7 mouse cellular contexts compared by ENCODE assay signal in the genomic region with DNA sequence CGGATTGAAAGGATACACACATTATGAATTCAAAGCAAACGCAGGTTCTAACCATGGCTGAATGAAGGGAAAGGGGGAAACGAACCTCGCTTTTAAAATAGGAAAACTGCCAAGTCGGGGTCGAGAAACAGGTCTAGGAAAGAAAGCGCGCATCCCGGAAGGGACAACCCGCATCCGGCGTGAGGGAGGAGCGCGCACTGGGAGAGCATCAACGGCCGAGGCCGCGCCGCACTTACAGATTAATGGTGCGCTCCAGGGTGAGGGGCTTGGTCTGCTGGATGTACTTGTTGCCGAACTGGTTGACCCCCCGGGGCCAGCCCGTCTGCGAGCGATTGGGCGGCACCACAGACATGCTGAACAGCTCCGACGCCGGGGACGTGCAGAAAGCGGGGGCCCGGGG. TPM values are rescaled to one million over a fixed set of nuclear protein-coding genes. Genes with fewer than 3 reads are reported as not detected.
DNase-seq lines count a peak whose midpoint lies in the region; ATAC-seq and TF ChIP-seq lines count a peak whose summit lies in the region.
"Not testable (repeated sequence)": the region's sequence is repeated elsewhere in the genome, so short reads cannot be mapped to it uniquely, and the experiment has no call there.

No protein-coding gene starts in this region.

- H3K9me3 ChIP-seq in intestine, embryonic 16.5 days (ENCODE audit: control insufficient read depth, low read length); limb, embryonic 11.5 days (ENCODE audit: control insufficient read depth, low read length); midbrain, embryonic 11.5 days (ENCODE audit: control insufficient read depth, low read length): not testable (repeated sequence)

- peak overlapping the region; percentile 74 for H3K4me3 ChIP-seq in intestine, embryonic 16.5 days (ENCODE audit: low read length)
- H3K4me3 ChIP-seq in limb, embryonic 11.5 days (ENCODE audit: low read depth, low read length): peak overlapping the region; percentile 56
- peak overlapping the region; percentile 75 for H3K4me3 ChIP-seq in midbrain, embryonic 11.5 days (ENCODE audit: low read depth, low read length)
- H3K4me3 ChIP-seq in small intestine, adult 2 months (ENCODE audit: low read depth, low read length): peak overlapping the region; percentile 71

- H3K4me1 ChIP-seq in intestine, embryonic 16.5 days (ENCODE audit: control insufficient read depth, insufficient read depth, low read length): peaks cover 13% of the 10 kb centered on the region
- H3K4me1 ChIP-seq in limb, embryonic 11.5 days (ENCODE audit: control insufficient read depth, insufficient read depth, low read length); small intestine, adult 2 months (ENCODE audit: control insufficient read depth, insufficient read depth, insufficient read length, low read length): not testable (repeated sequence)
- H3K4me1 ChIP-seq in midbrain, embryonic 11.5 days (ENCODE audit: control insufficient read depth, insufficient read depth, low read length): peaks cover 31% of the 10 kb centered on the region

- ATAC-seq in intestine, embryonic 16.5 days: peak; percentile 91
- peak; percentile 85 for ATAC-seq in limb, embryonic 11.5 days (ENCODE audit: insufficient number of reproducible peaks, low FRiP score, low TSS enrichment, low read depth)
- peak; percentile 91 for ATAC-seq in midbrain, embryonic 11.5 days (ENCODE audit: low FRiP score)

- WGBS in intestine, embryonic 16.5 days: under 1% methylated on average over 22 of the region's 32 CpGs
- under 1% methylated on average over 21 of the region's 32 CpGs for WGBS in limb, embryonic 11.5 days
- under 1% methylated on average over 22 of the region's 32 CpGs for WGBS in midbrain, embryonic 11.5 days
- under 1% methylated on average over 25 of the region's 32 CpGs for WGBS in small intestine, adult 2 months

- DNase-seq in adrenal gland, adult (ENCODE audit: inconsistent age in 2 of 2, low spot score in 1 of 2): peak; percentile 81 to 92
- peak; percentile 84 for DNase-seq in embryo, embryonic 10.5 days (ENCODE audit: low spot score)
- peak; percentile 42 for DNase-seq in gastrocnemius, postnatal 25 days
- DNase-seq in limb, embryonic 11.5 days (ENCODE audit: low spot score): peak; percentile 75
- DNase-seq in midbrain, embryonic 11.5 days (ENCODE audit: low spot score, missing footprints): peak; percentile 94

- H3K36me3 ChIP-seq in intestine, embryonic 16.5 days (ENCODE audit: control insufficient read depth, insufficient read depth, low read length); limb, embryonic 11.5 days (ENCODE audit: control insufficient read depth, insufficient read depth, low read length); midbrain, embryonic 11.5 days (ENCODE audit: control insufficient read depth, insufficient read depth, low read length); small intestine, adult 2 months (ENCODE audit: control insufficient read depth, insufficient read depth, low read length): not testable (repeated sequence)

- peak overlapping the region; percentile 58 for H3K4me2 ChIP-seq in intestine, embryonic 16.5 days (ENCODE audit: low read depth, low read length)
- peak overlapping the region; percentile 58 for H3K4me2 ChIP-seq in limb, embryonic 11.5 days (ENCODE audit: low read depth, severe bottlenecking)
- H3K4me2 ChIP-seq in midbrain, embryonic 11.5 days: peak overlapping the region; percentile 85

- TF ChIP-seq POLR2A in small intestine, adult 2 months (IDR thresholded peaks at IDR 0.05; ENCODE audit: low read depth, low read length): peak; percentile 43; the same call in 1 of the 2 replicates

- not testable (repeated sequence) for TF ChIP-seq CTCF in small intestine, adult 2 months (IDR thresholded peaks at IDR 0.05; ENCODE audit: extremely low read depth, insufficient read length, insufficient replicate concordance, low read depth, low read length)

- H3K27me3 ChIP-seq in intestine, embryonic 16.5 days (replicated peaks; ENCODE audit: control insufficient read depth, insufficient read depth, low read length); limb, embryonic 11.5 days (ENCODE audit: control insufficient read depth, insufficient read depth, low read length); midbrain, embryonic 11.5 days (ENCODE audit: control insufficient read depth, insufficient read depth, low read length); small intestine, adult 2 months (ENCODE audit: control insufficient read depth, insufficient read depth, low read length): not testable (repeated sequence)

- peak overlapping the region; percentile 74 for H3K9ac ChIP-seq in intestine, embryonic 16.5 days (ENCODE audit: low read depth, low read length)
- peak overlapping the region; percentile 68 for H3K9ac ChIP-seq in limb, embryonic 11.5 days (ENCODE audit: low read length)
- peak overlapping the region; percentile 77 for H3K9ac ChIP-seq in midbrain, embryonic 11.5 days (ENCODE audit: low read length)

- peak overlapping the region; percentile 73 for H3K27ac ChIP-seq in intestine, embryonic 16.5 days (ENCODE audit: low read length)
- H3K27ac ChIP-seq in limb, embryonic 11.5 days (replicated peaks; ENCODE audit: low read depth, low read length): peak overlapping the region; percentile 42
- H3K27ac ChIP-seq in midbrain, embryonic 11.5 days (ENCODE audit: low read depth, low read length): peak overlapping the region; percentile 35; the same call in 1 of the 2 replicates
- peak overlapping the region; percentile 19 for H3K27ac ChIP-seq in small intestine, adult 2 months (ENCODE audit: insufficient read depth, low read depth, low read length)

RNA-seq across cellular contexts. Expression of a gene that starts 0.3 kb away (rescaled TPM):
- total RNA-seq in gastrocnemius, postnatal 25 days (2021): 10 to 100 TPM; 10.5 to 11.9 TPM
- polyA plus RNA-seq in intestine, embryonic 16.5 days (2015; fragmentation: Nextera tagmentation; extraction: Ambion mirVana): 87.8 and 95.9 TPM in 2 replicates
- 154 and 162 TPM in 2 replicates for polyA plus RNA-seq in limb, embryonic 11.5 days (2014; fragmentation: Nextera tagmentation; extraction: Ambion mirVana)
- 198 and 200 TPM in 2 replicates for polyA plus RNA-seq in midbrain, embryonic 11.5 days (2014; fragmentation: Nextera tagmentation; extraction: Ambion mirVana)
- 8.5 and 56.5 TPM in 2 replicates for polyA plus RNA-seq in small intestine, adult 2 months (2012; rRNA removed)

RNA-seq across cellular contexts. Expression of a gene that starts 0.5 kb away (rescaled TPM):
- 10 to 100 TPM; 21.5 to 22.8 TPM for total RNA-seq in gastrocnemius, postnatal 25 days (2021)
- polyA plus RNA-seq in intestine, embryonic 16.5 days (2015; fragmentation: Nextera tagmentation; extraction: Ambion mirVana): 12.5 and 13.1 TPM in 2 replicates
- 14.4 and 14.6 TPM in 2 replicates for polyA plus RNA-seq in limb, embryonic 11.5 days (2014; fragmentation: Nextera tagmentation; extraction: Ambion mirVana)
- polyA plus RNA-seq in midbrain, embryonic 11.5 days (2014; fragmentation: Nextera tagmentation; extraction: Ambion mirVana): 11.1 and 11.6 TPM in 2 replicates
- 1.2 and 2.8 TPM in 2 replicates for polyA plus RNA-seq in small intestine, adult 2 months (2012; rRNA removed)

RNA-seq across cellular contexts. Expression of a gene that starts 23.9 kb away (rescaled TPM):
- total RNA-seq in gastrocnemius, postnatal 25 days (2021): 10 to 100 TPM; 78.0 to 83.5 TPM
- 27.8 and 36.4 TPM in 2 replicates for polyA plus RNA-seq in intestine, embryonic 16.5 days (2015; fragmentation: Nextera tagmentation; extraction: Ambion mirVana)
- 37.3 and 44.9 TPM in 2 replicates for polyA plus RNA-seq in limb, embryonic 11.5 days (2014; fragmentation: Nextera tagmentation; extraction: Ambion mirVana)
- 56.8 and 64.7 TPM in 2 replicates for polyA plus RNA-seq in midbrain, embryonic 11.5 days (2014; fragmentation: Nextera tagmentation; extraction: Ambion mirVana)
- polyA plus RNA-seq in small intestine, adult 2 months (2012; rRNA removed): 28.1 and 62.7 TPM in 2 replicates

Comparison
In these comparisons a context has a peak if more than half of its experiments do, and no peak if none do; other contexts are left out.
1. Peak in every context shown above with its lines: DNase-seq, ATAC-seq, H3K4me3 ChIP-seq and H3K27ac ChIP-seq.
2. DNase-seq: peak in every context shown above with its lines; median percentile 94 in midbrain, embryonic 11.5 days; 86 in adrenal gland, adult; 84 in embryo, embryonic 10.5 days; 75 in limb, embryonic 11.5 days; 42 in gastrocnemius, postnatal 25 days.
3. H3K27ac ChIP-seq: peak in every context shown above with its lines; median percentile 73 in intestine, embryonic 16.5 days; 42 in limb, embryonic 11.5 days; 35 in midbrain, embryonic 11.5 days; 19 in small intestine, adult 2 months.